Mouse (Mus musculus): ENCODE measurements at regions not wholly inside any gene's neighbourhood (a gene's known extent, or its start where the extent isn't known, plus 50 kb on each side); places are given as distances from the start of the nearest gene placed in this dataset.

GRCm38 (mm10) chr9:90871636-90872035, 490.6 kb upstream of the Zic4 start:
- TF ChIP-seq CTCF (IDR thresholded peaks at IDR 0.05; ENCODE audit: low read depth, low read length) (no peak), TAL1 (conservative IDR thresholded peaks at IDR 0.05; ENCODE audit: low read depth, low read length) (no peak), POLR2AphosphoS5 (IDR thresholded peaks at IDR 0.05; ENCODE audit: insufficient replicate concordance, low read depth, low read length) (no peak), GATA1 (IDR thresholded peaks at IDR 0.05; ENCODE audit: borderline replicate concordance, low read length) (no peak)
